Mouse (Mus musculus) c-Kit-positive CD71-positive TER-119-positive erythroid progenitor cells, embryonic 14.5 days (primary cell): ENCODE results near the gene Rab33b.

ENCODE experiments used
- DNase-seq: peaks from one replicate; pipeline ENCODE4 v3.0.0-alpha.2; 2013; ENCODE audit warnings: low spot score

The Rab33b gene

DNA sequence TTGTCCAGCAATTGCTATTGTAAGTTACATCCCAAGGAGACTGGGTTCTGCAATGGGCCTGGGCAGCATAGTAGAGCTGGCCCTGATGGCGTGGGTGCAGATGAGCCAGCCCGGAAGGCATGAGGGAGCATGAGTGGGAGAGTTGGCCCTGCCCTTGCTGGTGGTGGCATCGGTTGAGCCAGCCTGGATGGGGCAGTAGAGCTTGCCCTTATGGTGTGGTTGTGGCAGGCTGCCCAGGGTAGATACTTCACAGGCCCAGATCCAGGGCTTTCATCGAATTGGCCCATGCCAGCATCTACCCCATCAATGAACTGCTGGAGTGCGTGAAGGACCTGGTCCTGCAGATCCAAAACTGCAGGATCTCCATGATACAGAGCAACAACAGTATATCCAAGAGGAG lies 28.3 kb downstream of the Rab33b start:
- DNase-seq = no peak

DNA sequence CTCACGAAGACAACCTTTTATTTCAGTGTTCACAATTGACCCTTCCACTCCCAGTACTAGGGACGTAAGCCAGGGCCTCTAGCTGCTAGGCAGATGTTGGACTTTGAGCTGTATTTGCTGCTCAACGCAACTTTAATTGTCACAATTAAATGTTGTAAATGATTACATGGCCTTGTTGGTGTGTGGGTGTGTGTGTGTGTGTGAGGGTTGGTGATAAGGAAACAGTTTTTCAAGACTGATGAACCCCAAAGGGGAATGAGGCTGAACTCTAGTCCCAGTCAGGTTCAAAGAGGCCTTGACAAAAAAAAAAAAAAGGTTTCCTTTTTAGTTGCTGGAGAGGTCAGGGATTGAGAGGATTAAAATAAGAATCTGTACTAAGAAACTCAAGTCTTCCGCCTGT lies 33.7 kb downstream of the Rab33b start:
- peak; percentile 24 for DNase-seq

DNA sequence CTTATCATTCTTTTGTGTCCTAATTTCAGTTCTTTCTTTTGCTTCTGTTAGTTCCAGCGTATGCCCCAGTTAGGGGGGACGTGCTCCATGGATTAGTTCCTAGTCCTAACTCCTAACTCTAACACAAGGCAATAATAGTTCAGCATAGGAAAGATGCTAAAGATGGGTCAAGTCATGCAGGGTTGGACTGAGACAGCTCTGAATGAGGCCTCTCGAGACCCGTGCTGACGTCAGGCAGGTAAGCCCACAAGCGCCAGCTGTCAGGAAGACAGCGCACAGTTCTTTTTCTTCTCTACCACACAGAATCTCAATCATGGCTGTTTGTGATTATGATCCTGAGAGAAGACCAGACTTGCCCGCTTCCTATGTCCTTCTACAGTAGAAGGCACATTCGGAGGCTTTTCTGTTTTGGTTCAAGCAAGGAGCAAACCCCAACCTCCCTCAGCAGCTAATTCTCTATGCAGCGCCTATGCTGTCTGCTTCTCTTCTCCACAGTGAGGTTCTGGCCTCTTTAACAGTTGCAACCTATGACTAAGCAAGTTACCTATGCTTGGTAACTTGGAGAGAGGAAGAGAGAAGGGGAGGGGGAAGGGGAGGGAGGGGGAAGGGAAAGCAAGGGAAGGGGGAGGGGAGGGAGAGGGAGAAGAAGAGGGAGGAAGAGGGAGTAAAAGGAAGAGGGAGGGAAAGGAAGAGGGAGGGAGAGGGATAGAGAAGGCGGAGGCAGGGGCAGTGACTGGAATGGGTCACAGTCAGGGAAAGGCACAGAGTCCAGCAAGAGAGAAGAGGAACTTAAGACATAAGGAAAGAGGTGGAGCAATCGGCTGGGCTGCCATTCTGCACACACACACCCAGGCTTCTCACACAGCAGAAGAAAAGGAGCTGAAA lies 34.4 kb downstream of the Rab33b start:
- peak; percentile 27 for DNase-seq

DNA sequence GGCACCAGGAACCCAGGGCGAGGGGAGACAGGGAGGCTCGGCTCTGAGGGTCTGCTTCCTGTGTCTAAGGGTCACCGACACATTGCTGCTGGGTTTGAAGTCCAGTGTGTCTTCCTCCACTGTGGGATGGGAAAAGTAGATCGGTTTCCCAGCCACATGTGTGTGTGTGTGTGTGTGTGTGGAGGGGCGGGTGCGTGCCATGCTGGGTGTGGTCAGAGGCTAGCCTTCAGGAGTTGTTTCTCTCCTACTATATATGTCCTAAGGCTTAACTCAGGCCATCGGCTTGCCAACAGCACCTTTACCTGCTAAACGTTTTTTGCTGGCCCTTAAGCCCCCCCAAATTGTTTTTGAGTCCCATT lies 35.0 kb downstream of the Rab33b start:
- peak; percentile 27 for DNase-seq

DNA sequence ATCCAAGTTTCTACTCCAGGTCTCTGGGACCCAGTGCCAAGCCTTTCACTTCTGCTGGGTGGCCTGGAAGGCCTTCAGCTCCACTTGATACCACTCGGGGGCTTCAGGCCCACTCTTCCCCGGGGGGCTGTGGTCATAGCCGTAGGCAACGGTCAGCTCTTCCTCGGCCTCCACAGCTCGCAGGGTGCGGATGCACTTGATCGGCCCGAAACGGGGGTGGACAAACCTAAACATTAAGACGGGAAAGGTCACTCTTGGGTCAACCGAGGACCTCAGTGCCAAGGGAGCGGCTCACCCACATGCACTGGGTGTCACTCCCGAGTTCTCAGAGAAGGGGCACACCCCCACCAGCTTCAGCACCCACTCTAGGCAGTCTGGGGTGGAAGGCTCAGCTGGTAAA lies 37.5 kb downstream of the Rab33b start:
- DNase-seq = no peak

DNA sequence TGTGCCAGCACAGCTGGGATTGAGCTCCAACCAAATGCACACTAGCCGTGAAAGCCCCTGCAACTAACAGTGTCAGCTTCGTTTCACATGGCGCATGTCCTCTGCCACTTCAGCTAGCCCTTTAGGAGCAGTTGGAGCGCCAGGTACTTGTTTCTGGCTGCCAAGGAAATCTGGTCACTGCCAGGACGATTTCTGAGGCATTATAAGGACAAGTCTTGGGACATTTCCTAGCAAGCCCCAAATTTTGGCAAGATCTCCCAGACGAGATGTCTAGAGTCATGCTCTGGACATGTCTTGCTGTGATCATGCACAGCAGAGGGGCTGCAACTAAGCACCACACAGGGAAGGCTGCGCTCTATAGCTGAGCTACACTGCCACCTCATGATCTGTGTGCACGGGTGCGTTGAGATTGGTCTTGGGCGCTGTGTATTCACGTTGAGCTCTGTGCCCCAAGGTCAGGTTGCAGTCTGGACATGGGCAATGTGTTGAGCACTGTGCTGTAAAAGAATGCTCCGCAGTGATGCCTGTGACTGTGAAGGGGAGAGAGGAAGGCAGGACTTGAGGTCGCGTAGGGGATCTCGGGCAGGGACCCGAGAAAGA lies 41.6 kb downstream of the Rab33b start:
- DNase-seq = no peak

DNA sequence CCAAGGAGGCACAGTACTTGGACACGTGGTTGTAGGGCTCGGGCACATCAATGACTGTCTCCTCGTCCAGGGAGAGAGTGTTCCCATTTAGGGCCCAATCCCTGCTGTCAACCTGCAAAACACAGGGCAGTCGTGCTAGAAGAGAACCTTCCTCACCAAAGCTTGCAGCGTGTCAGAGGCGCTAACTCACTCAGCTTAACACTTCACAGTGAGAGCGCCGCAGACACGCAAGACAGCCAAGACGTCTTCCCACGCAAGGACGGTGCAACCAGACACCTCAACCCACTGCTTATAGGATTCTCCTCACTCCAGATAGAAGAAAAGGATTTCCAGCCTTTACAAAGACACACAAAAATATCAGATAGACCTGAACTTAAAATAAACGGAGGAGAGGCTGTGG lies 43.2 kb downstream of the Rab33b start:
- no peak for DNase-seq

DNA sequence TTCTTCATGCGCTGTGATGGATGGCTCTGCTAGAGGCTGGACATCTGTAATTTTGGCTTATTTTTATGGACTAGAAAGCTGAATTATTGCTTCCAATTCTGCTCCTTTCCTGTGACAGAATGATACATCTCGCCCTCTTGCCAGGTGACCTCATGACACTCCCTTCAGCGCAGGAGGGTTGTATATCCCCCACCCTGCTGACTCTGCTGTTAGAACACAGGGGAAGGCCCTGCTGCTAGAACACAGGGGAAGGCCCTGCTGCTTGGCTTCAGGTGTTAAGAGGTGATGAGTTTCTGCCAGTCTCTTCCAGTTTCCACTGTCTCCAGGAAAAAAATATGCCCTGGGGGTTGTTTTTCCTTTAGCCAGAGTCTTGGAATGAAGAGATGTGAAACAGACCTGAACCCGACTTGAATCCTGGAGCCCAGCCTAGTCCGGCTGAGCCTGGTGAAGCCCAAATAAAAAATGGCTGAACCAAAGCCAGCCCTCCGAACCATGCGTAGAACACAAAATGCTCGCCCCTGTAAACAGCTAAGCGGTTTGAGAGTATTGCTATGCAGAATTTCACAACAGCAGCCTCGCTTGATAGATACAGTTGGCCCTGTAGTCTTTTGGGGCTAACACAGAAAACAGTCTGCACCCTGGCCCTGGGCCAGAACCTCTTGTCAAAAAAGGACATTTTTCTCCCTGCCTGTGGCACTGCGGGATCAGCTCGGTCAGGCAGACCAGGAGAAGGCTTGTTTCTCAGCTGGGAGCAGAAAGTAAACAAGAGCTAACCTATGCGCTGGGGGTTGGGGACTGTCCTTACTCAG lies 48.0 kb downstream of the Rab33b start:
- DNase-seq = no peak

DNA sequence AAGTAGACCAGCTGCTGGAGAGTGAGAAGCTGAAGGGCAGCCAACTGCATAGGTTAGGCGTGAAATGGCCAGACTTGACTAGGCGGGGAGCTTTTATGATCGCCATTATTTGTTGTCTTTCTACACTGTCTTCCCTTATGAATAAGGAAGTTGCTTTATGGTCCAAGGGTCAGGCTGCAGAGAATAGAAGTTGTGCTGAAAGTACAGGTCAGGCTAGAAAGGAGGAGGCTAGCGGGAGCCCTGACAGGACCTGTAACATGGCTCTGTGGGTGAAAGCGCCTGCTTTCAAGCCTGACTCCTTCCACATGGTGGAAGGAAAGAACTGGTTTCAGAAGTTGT lies 48.5 kb downstream of the Rab33b start:
- no peak for DNase-seq

DNA sequence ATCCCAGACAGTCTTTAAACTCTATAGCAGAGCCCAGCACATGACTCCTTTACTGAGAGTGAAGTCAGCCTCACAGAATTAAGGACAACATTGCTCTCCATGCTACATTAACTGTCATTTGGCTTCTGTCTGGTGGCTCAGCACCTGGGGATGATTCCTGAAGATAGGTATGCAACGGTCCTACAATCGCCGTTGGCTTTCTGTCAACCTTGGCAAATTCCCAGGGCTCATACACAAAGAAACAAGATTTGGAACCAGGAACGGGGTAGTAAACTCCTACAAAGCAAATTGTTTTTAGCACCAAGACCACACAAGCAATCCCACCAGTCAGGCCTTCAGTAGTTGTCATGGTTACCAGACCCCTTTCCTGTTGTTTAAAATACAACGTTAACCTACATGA lies 49.9 kb downstream of the Rab33b start:
- no peak for DNase-seq

DNA sequence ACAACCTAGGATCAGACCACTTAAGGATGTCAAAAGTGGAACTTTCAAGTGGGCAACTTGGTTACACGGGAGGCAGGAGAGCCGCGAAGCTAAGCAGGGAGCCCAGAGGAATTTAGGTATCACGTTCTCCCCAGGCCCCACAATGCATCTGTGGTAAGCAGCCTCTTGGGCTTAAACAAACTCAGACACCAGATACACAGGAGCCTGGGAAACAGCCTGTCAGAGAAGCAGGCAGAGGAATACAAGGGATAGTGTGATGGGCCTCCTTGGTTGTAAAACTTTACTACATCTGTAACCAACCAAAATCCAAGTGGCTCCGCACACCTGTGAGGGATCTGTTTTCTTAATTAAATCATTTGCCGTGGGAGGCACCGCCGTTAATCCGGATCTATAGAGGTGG lies 50.3 kb downstream of the Rab33b start:
- DNase-seq = no peak

DNA sequence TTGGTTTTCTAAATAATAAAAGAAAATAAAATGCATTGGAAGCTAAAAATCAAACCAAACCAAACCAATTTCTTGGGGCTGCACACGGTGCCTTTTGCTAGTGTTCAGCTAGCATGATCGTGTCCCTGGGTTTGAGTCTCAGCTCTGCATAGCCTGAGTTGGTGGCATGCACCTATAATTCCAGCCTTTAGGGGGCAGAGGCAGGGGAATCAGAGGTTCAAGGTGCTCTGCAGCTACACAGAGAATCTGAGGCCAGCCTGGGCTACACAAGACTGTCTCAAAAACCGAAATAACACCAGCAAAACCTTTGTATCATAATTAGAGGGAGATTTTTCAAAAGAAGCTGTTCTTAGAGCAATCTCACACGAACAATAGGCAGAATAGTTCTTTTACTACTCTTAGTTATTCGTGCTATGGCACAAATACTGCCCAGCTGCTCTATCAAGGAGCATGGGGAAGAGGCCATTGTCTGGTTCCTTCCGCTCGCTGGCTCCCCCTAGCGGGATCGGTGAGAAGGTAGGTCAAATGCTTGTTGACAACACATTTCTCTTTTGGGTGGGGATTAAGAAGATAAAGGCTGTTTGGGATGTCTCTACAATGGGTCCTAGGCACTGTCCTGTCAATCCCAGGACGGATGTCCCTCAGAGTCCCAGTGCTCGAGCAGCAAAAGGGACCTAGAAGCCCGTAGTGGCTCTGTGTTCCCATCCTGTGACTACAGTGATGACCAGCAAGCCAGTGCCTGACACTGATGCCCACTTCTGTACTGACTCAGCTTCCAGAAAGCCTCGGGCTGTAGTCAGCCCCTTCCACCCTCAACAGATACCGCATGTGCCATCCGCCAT lies 56.1 kb downstream of the Rab33b start:
- peak; percentile 80 for DNase-seq

DNA sequence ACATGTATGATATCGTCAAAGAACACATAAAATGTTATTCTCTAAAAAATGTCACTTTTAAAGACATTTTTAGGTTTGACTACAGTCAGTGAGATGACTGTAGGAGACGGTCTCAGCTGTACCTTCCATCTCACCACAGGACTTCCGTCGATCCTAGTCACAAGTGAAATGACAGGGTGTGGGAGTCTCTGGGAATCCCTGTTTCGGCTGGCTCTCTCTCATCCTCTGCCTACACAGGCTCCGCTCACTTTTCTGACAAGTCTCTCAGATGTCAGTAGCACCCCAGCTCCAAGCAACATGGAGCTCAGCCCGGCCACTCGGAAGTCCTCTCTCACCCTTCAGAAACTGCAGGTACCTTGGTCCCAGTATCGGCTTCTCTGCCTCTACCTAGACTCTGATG lies 56.9 kb downstream of the Rab33b start:
- DNase-seq = no peak

DNA sequence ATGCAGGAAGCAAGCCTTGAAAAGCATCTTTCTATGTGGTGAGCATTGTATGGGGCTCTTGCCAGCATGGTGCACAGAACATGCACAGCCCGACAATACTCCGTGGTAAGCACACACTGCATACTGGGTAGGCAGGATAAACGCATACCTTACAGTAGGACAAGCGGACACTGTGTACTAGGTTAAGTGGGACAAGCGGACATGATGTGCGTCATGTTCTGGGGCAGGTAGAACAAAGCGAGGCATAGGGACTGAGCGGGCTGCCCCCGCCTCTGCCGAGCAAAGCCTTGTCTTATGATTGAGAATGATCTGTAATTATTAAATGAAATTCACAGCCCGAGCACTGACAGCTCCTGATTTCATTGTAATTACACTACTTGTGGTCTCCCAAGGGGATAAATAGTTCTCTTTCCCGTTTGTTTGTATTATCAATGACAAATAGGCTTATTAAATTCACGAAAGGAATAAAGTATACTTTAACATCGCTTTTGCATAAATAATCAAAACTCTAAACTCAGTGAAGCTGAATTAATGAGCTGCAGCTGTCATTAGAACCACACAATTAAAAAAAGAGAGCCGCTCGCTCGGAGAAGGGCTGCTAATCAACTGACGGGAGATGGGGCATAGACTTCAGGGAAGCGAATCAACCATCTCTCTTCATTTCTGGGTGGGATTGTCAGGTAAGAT lies 60.9 kb downstream of the Rab33b start:
- DNase-seq = no peak
